Mouse (Mus musculus) right cerebral cortex, postnatal 25 days (tissue): ENCODE measurements at regions not wholly inside any gene's neighbourhood (a gene's known extent, or its start where the extent isn't known, plus 50 kb on each side); places are given as distances from the start of the nearest gene placed in this dataset.
A peak's percentile ranks its signal among the peaks of the same experiment; 100 is the strongest.
"Not testable (repeated sequence)": the region's sequence is repeated elsewhere in the genome, so short reads cannot be mapped to it uniquely, and the experiment has no call there.

Source experiments
- DNase-seq: peaks from one replicate; pipeline ENCODE4 v3.0.0; 2022

DNA sequence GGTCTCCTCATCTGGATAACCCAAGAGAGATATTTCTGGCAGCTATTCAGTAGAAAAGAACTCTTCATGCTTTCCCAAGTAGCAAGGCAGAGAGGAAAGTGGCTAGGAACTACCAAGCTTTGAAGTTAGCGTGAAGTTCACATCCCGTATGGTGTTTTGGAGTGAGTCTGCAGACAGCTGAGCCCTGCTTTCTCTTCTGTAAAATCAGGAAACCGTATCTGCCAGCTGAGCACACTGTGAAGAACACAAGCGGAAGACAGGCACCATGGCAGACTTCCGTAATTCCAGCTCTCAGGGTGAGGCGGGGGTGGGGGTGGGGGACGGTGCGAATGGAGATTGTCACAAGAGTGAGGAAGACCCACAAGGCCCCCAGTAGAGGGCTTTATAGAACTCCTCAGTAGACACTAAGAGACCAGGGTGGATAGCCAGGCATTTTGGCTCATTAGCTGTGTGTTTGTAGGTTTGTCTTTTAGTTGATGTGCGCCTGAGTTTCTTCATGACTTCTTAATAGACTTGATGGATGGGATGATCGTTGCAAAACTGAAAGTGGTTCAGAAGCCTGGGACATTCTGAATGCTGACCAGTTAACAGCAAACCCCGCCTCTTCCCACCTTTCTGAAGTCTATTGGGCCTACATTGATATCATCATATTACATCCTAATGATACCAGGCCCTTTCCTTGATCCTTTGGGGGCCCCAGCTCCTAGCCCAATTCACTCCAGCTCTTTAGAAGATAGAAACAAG lies 287.4 kb downstream of the 4933412E24Rik start:
- DNase-seq, result peak; percentile 34

GRCm38 (mm10) chr15:59728131-59728601 lies 288.2 kb downstream of the 4933412E24Rik start:
- DNase-seq, result peak; percentile 34

DNA sequence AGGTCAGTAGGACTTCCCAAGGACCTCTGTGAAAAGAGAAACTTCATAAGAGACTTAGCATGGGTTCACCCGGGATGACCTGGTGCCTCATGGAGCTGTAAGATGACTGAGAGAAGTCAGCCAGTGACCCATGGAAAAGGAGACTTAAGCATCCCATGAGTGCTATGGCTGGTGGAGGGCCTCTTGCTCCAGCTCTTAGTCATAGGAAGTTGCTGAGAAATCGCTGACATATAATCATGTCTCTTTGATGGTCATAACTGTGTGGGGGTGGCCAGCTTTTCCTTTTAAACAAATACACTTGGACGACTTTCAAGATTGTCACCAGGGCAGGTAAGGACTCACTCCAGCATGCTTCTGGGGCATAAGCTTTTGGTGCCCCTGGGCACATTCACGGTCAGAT lies 290.5 kb downstream of the 4933412E24Rik start:
- DNase-seq, result no peak

DNA sequence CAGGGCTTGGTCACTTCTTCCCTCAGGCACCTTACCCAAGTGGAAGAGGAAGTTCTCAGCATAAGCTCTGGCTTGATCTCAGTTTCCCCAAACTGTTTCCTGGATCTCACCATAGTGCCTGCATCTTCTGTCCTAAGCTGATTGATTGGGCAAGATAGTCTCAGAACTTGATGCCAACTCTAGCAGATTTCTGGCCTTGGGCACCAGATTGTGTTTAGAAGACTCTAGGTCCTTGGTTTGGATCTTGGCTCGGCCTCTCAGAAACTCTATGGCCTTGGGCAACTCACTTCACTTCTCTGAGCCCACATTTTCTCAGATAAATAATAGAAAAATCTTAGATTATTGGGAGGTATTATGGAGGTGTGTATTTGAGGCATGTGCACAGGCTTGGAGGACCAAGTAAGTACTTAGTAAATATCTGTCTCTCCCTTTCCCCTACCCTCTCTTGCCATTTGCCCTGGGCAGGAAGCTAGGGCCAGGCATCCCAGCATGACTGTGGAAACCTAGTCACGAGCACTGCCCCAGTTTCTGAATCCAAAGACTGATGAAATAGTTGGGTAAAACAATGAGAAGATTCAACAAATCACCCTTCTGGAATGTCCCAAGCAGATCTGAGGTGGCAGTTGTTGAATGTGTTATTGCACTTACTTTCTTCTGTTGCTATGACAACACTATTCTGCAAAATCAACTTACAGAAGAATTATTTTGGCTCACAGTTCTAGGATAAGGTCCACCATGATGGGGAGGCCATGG lies 293.6 kb downstream of the 4933412E24Rik start:
- DNase-seq, result no peak

- no peak for DNase-seq
Measured at GRCm38 (mm10) chr15:59721420-59721819, 295.0 kb downstream of the 4933412E24Rik start.

- DNase-seq, result no peak
Measured at GRCm38 (mm10) chr15:59721018-59721417, 295.4 kb downstream of the 4933412E24Rik start.

- no peak for DNase-seq
Measured at GRCm38 (mm10) chr15:59720149-59720548, 296.3 kb downstream of the 4933412E24Rik start.

DNA sequence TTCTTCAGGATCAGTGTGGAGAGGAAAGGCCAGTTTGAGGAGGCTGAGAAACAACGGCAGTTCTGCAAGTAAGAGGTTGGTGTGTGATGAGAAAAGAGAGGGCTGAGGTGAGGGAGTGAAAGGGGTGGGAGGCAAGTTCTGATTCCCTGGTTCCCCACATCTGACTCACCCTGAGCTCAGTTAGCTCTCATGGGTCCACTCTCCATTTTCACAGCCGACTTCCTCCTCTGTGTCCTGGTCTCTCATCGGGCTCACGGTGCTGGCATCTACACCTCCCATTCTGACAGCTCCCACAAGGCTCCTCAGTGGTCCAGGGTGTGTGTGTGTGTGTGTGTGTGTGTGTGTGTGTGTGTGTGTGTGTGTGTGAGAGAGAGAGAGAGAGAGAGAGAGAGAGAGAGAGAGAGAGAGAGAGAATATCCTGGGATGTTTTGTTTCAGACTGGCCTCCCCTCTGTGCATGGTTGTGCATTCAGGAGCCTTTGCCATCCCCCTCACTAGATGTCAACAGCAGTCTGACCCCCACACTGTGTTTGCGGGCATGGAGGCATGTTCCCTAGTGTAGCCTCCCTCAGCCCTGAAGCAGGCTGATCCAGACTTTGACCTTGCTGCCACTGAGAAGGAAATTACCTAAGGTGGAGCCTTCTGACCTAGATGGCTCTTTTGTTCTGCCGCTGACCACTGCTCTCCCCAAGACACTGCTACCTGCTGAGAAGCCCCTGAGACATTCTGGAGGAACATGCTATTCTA lies 296.9 kb downstream of the 4933412E24Rik start:
- DNase-seq, result not testable (repeated sequence)

- no peak for DNase-seq
Measured at GRCm38 (mm10) chr15:59716872-59717271, 299.5 kb downstream of the 4933412E24Rik start.

DNA sequence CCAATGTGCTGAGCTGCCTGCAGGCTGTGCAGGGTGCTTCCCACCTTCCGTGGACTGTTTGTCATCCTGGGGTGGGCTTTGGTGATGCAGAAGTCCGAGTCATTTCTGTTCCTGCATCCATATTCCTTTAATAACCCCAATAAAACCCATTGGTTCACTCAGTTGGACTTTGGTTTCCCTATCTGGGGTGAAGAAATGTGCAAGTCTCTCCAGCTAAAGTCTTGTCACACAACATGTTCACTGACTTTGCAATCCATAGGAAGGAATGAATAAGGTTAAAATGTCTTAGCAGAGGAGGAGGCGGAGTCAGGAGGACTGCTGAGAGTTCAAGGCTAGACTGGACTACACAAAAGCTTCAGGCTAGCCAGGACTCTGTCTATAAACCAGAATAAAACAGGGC lies 300.5 kb downstream of the 4933412E24Rik start:
- DNase-seq, result no peak

GRCm38 (mm10) chr15:59713965-59714739 lies 302.3 kb downstream of the 4933412E24Rik start:
- no peak for DNase-seq

GRCm38 (mm10) chr15:59712077-59712752 lies 304.2 kb downstream of the 4933412E24Rik start:
- DNase-seq, result no peak

DNA sequence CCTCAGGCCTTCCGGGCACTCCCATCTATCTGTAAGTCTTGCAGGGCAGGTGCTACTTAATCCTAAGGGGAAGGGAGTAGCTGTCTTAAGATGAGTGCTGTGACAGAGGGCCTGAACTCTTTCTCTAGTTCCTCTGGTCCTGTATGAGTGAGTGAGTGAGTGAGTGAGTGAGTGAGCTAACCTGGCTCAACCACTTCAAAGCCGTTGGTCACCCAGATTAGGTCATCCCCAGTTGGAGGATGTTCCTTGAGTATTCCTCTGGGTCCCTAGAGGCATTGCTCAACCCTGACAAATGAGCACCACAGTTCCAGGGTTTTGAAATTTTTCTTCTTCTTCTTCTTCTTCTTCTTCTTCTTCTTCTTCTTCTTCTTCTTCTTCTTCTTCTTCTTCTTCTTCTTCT lies 306.5 kb downstream of the 4933412E24Rik start:
- DNase-seq, result no peak

DNA sequence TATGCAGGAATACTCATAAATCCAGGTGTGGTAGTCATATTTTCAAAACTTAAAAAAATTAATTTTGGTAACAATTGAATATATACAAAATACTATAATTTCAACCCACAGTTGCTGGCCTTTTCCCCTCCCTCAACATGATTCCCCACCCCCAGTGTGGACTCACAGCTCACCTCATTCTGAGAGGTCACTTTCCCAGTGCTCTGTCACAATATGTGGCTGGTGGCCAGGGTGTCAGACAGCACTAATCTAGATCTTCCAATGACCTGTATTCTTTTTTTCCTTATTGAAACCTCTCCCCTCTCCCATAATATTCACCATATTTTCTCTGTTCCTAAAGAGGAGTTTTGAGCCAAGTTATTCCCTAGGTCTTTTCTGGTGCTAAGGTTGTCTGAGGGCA lies 308.0 kb downstream of the 4933412E24Rik start:
- DNase-seq, result no peak

- DNase-seq, result no peak
Measured at GRCm38 (mm10) chr15:59707081-59707480, 309.3 kb downstream of the 4933412E24Rik start.
